Mouse (Mus musculus) liver, embryonic 12.5 days (tissue): ENCODE measurements around the gene Prdm5. TPM values are rescaled to one million over a fixed set of nuclear protein-coding genes. Genes with fewer than 3 reads are reported as not detected.

Experiments
- ATAC-seq: fragments of 200-750 bp; cut with Nextera tagmentation; 2 replicates; pipeline ENCODE4 v1.8.0; 2017; ENCODE audit warnings: moderate number of reproducible peaks, mild to moderate bottlenecking, moderate library complexity
- H3K27ac ChIP-seq: fragments of 300-500 bp; sonication (generic); 2 replicates; pipeline ENCODE4 v1.5.1; 2016; ENCODE audit warnings: mild to moderate bottlenecking
- H3K27me3 ChIP-seq: fragments of 300-500 bp; sonication (generic); replicated peaks from 2 replicates; pipeline ENCODE4 v1.6.1; 2016; ENCODE audit warnings: mild to moderate bottlenecking, moderate library complexity
- H3K36me3 ChIP-seq: fragments of 300-500 bp; sonication (generic); 2 replicates; pipeline ENCODE4 v1.6.1; 2016; ENCODE audit warnings: mild to moderate bottlenecking, moderate library complexity
- H3K4me1 ChIP-seq: fragments of 300-500 bp; sonication (generic); 2 replicates; pipeline ENCODE4 v1.6.1; 2016
- H3K4me2 ChIP-seq: fragments of 300-500 bp; sonication (generic); 2 replicates; pipeline ENCODE4 v1.6.1; 2016; ENCODE audit warnings: mild to moderate bottlenecking, moderate library complexity
- H3K4me3 ChIP-seq: fragments of 300-500 bp; sonication (generic); 2 replicates; pipeline ENCODE4 v1.5.1; 2016; ENCODE audit warnings: mild to moderate bottlenecking, moderate library complexity
- H3K9ac ChIP-seq: fragments of 300-500 bp; sonication (generic); 2 replicates; pipeline ENCODE4 v1.6.1; 2016; ENCODE audit warnings: mild to moderate bottlenecking, moderate library complexity
- H3K9me3 ChIP-seq: fragments of 300-500 bp; sonication (generic); replicated peaks from 2 replicates; pipeline ENCODE4 v1.6.1; 2016; ENCODE audit warnings: mild to moderate bottlenecking, moderate library complexity
- WGBS: fragments of 180-500 bp; shearing (Covaris S2); methylation state at CpG from one replicate; pipeline ENCODE4 v1.1.7; 2016; ENCODE audit not compliant: insufficient replicate concordance; 5-methylcytosine and 5-hydroxymethylcytosine counted together
- polyA plus RNA-seq: library from polyadenylated mRNA; unstranded; fragments of >200 nt; fragmentation: Nextera tagmentation; extraction: Ambion mirVana; gene quantifications from 2 replicates; pipeline ENCODE4 v1.2.1, GENCODE M21; 2016

Prdm5 gene
- polyA plus RNA-seq, 1 experiment from 2014 or later = 5.5 TPM

DNA sequence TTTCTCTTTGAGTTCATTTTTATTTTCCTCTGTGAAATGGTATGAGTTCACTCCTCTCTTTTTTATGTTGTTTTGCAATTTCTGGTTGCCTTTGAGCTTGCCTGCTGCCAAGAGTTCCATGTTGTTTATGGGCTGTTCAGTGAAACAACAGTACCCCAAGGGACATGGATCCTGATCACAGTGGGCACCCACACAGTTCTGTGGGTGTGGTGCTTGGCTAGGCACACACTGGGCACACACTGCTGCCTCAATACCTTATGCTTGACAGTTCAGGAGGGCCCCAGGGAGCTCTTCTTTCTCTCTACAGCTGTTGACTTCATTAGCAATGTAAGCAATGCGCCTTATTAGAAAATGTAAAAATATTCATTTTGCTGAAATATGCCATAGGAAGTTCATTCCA is 110.0 kb downstream of the Prdm5 start:
- Histone ChIP-seq H3K27me3 (no peaks in the 10 kb centered on the region), H3K4me1 (no peaks in the 10 kb centered on the region), H3K4me3 (no peak overlapping the region), H3K9me3 (no peaks in the 10 kb centered on the region), H3K4me2 (no peak overlapping the region), H3K27ac (no peak overlapping the region), H3K9ac (no peak overlapping the region), H3K36me3 (peaks cover 5% of the 10 kb centered on the region; the same call in 1 of the 2 replicates)
- WGBS = 78% methylated on average over 1 of the region's 1 CpGs
- ATAC-seq = no peak

DNA sequence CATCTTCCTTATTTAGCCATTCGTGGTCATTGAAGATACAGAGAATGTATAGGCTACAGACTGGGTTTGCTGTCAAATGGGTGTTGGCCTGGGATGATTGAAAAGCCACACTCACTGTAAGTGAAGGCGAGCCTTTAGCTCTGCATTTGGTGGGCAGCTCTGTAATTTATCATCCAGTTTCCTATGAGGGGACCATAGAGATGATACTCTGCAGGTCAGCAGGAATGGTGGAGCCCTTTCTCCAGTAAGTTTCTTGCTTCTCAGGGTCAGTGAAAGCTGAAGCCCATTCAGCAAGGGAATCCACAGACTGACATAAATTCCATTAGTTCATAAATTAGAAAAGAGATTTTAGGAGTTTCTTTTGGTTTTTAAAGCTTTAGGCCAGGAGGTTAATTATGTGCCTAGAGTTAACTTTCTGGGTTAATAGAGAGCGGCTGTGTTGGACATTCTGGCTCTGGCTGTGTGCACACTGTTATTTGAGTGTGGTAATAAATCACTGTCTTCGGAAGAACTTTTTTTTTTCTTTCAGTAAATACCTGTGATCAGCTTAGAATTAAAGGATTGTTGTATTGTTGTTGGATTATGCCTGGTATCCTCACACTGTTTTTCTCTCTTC is 113.4 kb downstream of the Prdm5 start:
- Histone ChIP-seq H3K4me2 (no peak overlapping the region), H3K27me3 (no peaks in the 10 kb centered on the region), H3K4me3 (no peak overlapping the region), H3K27ac (no peak overlapping the region), H3K4me1 (no peaks in the 10 kb centered on the region), H3K9me3 (no peaks in the 10 kb centered on the region), H3K9ac (no peak overlapping the region), H3K36me3 (peaks cover 2% of the 10 kb centered on the region; the same call in 1 of the 2 replicates)
- 64% methylated on average over 4 of the region's 4 CpGs for WGBS
- ATAC-seq = no peak

- ATAC-seq = no peak
- Histone ChIP-seq H3K9ac (no peak overlapping the region), H3K4me2 (no peak overlapping the region), H3K27me3 (no peaks in the 10 kb centered on the region), H3K9me3 (no peaks in the 10 kb centered on the region), H3K27ac (no peak overlapping the region), H3K4me3 (no peak overlapping the region), H3K36me3 (peaks cover 5% of the 10 kb centered on the region; the same call in 1 of the 2 replicates), H3K4me1 (no peaks in the 10 kb centered on the region)
- WGBS = 71% methylated on average over 2 of the region's 2 CpGs
Observed at GRCm38 (mm10) chr6:65906657-65907182, 127.9 kb downstream of the Prdm5 start.

- H3K4me2 ChIP-seq = no peak overlapping the region
- H3K36me3 ChIP-seq = no peaks in the 10 kb centered on the region
- H3K9me3 ChIP-seq = no peaks in the 10 kb centered on the region
- H3K9ac ChIP-seq = no peak overlapping the region
- H3K27ac ChIP-seq = no peak overlapping the region
- H3K4me3 ChIP-seq = no peak overlapping the region
- no peaks in the 10 kb centered on the region for H3K27me3 ChIP-seq
- H3K4me1 ChIP-seq = no peaks in the 10 kb centered on the region
- no peak for ATAC-seq
- WGBS = 70% methylated on average over 5 of the region's 5 CpGs
Observed at GRCm38 (mm10) chr6:65915421-65915820, 136.6 kb downstream of the Prdm5 start.

DNA sequence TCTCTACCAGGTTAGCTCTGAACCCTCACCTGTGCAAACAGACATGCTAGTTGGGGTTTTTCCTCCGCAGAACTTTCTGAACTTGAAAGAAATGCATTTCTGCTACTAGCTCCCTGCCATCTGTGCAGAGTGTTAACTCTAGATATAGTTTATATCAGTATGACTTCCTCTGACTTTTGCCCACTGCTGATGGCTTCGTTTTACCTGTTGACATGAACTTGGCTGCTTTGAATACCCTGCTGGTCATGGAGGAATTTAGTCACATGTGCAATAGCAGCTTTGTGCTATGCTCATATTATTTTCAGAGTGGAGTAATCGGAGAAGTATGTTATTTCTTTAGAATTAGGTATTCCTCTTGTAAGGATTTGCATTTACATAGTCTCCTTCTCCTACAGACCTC is 142.9 kb downstream of the Prdm5 start:
- 54% methylated on average over 3 of the region's 3 CpGs for WGBS
- Histone ChIP-seq H3K27me3 (no peaks in the 10 kb centered on the region), H3K4me2 (no peak overlapping the region), H3K4me3 (no peak overlapping the region), H3K9me3 (no peaks in the 10 kb centered on the region), H3K4me1 (no peaks in the 10 kb centered on the region), H3K36me3 (no peaks in the 10 kb centered on the region), H3K27ac (no peak overlapping the region), H3K9ac (no peak overlapping the region)
- ATAC-seq = no peak

GRCm38 (mm10) chr6:65923501-65924084 is 144.8 kb downstream of the Prdm5 start:
- Histone ChIP-seq H3K27me3 (no peaks in the 10 kb centered on the region), H3K36me3 (no peaks in the 10 kb centered on the region), H3K4me2 (no peak overlapping the region), H3K27ac (no peak overlapping the region), H3K4me1 (no peaks in the 10 kb centered on the region), H3K4me3 (no peak overlapping the region), H3K9ac (no peak overlapping the region), H3K9me3 (no peaks in the 10 kb centered on the region)
- WGBS = 79% methylated on average over 4 of the region's 4 CpGs
- ATAC-seq = no peak

- Histone ChIP-seq H3K27ac (no peak overlapping the region), H3K4me2 (no peak overlapping the region), H3K9me3 (no peaks in the 10 kb centered on the region), H3K4me1 (no peaks in the 10 kb centered on the region), H3K4me3 (no peak overlapping the region), H3K9ac (no peak overlapping the region), H3K36me3 (no peaks in the 10 kb centered on the region; the same call in 1 of the 2 replicates), H3K27me3 (no peaks in the 10 kb centered on the region)
- ATAC-seq = no peak
- WGBS = 68% methylated on average over 3 of the region's 3 CpGs
Observed at GRCm38 (mm10) chr6:65925737-65926333, 147.0 kb downstream of the Prdm5 start.

- WGBS = 82% methylated on average over 1 of the region's 1 CpGs
Observed at GRCm38 (mm10) chr6:65930523-65930922, 151.7 kb downstream of the Prdm5 start.

GRCm38 (mm10) chr6:65932776-65933175 is 154.0 kb downstream of the Prdm5 start:
- H3K9me3 ChIP-seq = no peaks in the 10 kb centered on the region
- no peaks in the 10 kb centered on the region for H3K27me3 ChIP-seq
- H3K4me3 ChIP-seq = no peak overlapping the region
- H3K4me1 ChIP-seq = no peaks in the 10 kb centered on the region
- no peaks in the 10 kb centered on the region; the same call in 1 of the 2 replicates for H3K36me3 ChIP-seq
- 73% methylated on average over 1 of the region's 1 CpGs for WGBS
- H3K27ac ChIP-seq = no peak overlapping the region
- no peak overlapping the region for H3K4me2 ChIP-seq
- ATAC-seq = no peak
- no peak overlapping the region for H3K9ac ChIP-seq

More at GRCm38 (mm10) chr6:65930523-65930922, 151.7 kb downstream of the Prdm5 start:
- no peak overlapping the region for H3K4me2 ChIP-seq
- H3K36me3 ChIP-seq = no peaks in the 10 kb centered on the region; the same call in 1 of the 2 replicates
- no peaks in the 10 kb centered on the region for H3K4me1 ChIP-seq
- no peaks in the 10 kb centered on the region for H3K9me3 ChIP-seq
- H3K4me3 ChIP-seq = no peak overlapping the region
- no peak for ATAC-seq
- no peaks in the 10 kb centered on the region for H3K27me3 ChIP-seq
- H3K27ac ChIP-seq = no peak overlapping the region
- H3K9ac ChIP-seq = no peak overlapping the region

- Histone ChIP-seq H3K4me2 (no peak overlapping the region), H3K9me3 (no peaks in the 10 kb centered on the region)
- WGBS = 73% methylated on average over 4 of the region's 4 CpGs
Observed at GRCm38 (mm10) chr6:65933177-65933576, 154.4 kb downstream of the Prdm5 start.

DNA sequence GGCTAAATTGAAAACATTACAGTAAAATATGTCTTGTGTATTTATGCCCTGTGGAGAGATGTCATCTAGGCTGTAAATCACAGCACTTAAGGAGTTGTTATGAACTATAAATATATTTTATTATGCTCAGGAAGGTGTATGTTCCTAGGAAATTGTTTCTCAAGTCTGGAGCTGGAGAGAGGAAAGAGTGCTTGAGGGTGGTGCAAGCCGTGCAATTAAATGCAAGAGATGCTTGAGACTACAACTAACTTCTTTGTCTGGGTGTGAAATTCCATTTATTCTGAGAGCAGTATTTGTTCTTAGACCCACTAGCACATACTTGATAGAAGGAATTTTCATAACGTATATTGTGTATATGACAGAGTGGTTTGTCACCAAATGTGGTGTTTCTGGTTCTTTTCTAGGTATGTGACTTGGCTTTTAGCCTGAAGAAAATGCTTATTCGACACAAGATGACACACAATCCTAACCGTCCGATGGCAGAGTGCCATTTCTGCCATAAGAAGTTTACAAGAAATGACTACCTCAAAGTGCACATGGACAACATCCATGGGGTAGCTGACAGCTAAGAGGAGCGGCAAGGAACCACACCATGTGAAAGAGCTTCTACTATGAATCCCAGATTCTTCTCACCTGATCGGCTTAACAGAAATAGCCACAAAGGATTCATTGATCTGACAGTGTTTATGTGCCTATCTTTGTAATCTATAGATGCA is 156.9 kb downstream of the Prdm5 start:
- no peak for ATAC-seq
- WGBS = 77% methylated on average over 7 of the region's 7 CpGs
- Histone ChIP-seq H3K9me3 (no peaks in the 10 kb centered on the region), H3K4me3 (no peak overlapping the region), H3K36me3 (no peaks in the 10 kb centered on the region), H3K27ac (no peak overlapping the region), H3K9ac (no peak overlapping the region), H3K4me2 (no peak overlapping the region), H3K4me1 (no peaks in the 10 kb centered on the region), H3K27me3 (no peaks in the 10 kb centered on the region)

More at GRCm38 (mm10) chr6:65933177-65933576, 154.4 kb downstream of the Prdm5 start:
- no peaks in the 10 kb centered on the region for H3K27me3 ChIP-seq
- no peak overlapping the region for H3K4me3 ChIP-seq
- H3K4me1 ChIP-seq = no peaks in the 10 kb centered on the region
- no peak overlapping the region for H3K9ac ChIP-seq
- no peak overlapping the region for H3K27ac ChIP-seq
- H3K36me3 ChIP-seq = no peaks in the 10 kb centered on the region; the same call in 1 of the 2 replicates
- no peak for ATAC-seq

GRCm38 (mm10) chr6:65950492-65950891 is 171.7 kb downstream of the Prdm5 start:
- Histone ChIP-seq H3K9me3 (no peaks in the 10 kb centered on the region), H3K9ac (no peak overlapping the region), H3K36me3 (no peaks in the 10 kb centered on the region), H3K27ac (no peak overlapping the region), H3K27me3 (no peaks in the 10 kb centered on the region), H3K4me2 (no peak overlapping the region), H3K4me1 (no peaks in the 10 kb centered on the region), H3K4me3 (no peak overlapping the region)
- WGBS = 72% methylated on average over 6 of the region's 6 CpGs
- ATAC-seq = no peak
